Mouse (Mus musculus) spleen, postnatal 4 days (tissue): ENCODE measurements around the gene Wdr63.

ENCODE experiments used
- DNase-seq, 2 experiments: peaks; one replicate each; pipeline ENCODE4 v3.0.0; 2022; ENCODE audit warnings: low spot score in 2 of 2

Gene Wdr63

GRCm38 (mm10) chr3:146053873-146054272 lies 54.1 kb downstream of the Wdr63 start:
- DNase-seq: peak in 1 of 2 experiments; percentile 42

- peak in 1 of 2 experiments; percentile 46 for DNase-seq
Measured at GRCm38 (mm10) chr3:146053082-146053814, 54.7 kb downstream of the Wdr63 start.

- DNase-seq: no peak
Measured at GRCm38 (mm10) chr3:146051277-146052007, 56.5 kb downstream of the Wdr63 start.

- no peak for DNase-seq
Measured at GRCm38 (mm10) chr3:146049951-146050350, 58.0 kb downstream of the Wdr63 start.

- DNase-seq: peak in 1 of 2 experiments; percentile 20
Measured at GRCm38 (mm10) chr3:146047704-146048207, 60.2 kb downstream of the Wdr63 start.

GRCm38 (mm10) chr3:146046076-146046475 lies 61.9 kb downstream of the Wdr63 start:
- DNase-seq: no peak

- DNase-seq: no peak
Measured at GRCm38 (mm10) chr3:146044977-146045376, 63.0 kb downstream of the Wdr63 start.

- no peak for DNase-seq
Measured at GRCm38 (mm10) chr3:146041382-146041781, 66.5 kb downstream of the Wdr63 start.

GRCm38 (mm10) chr3:146039132-146039903 lies 68.6 kb downstream of the Wdr63 start:
- DNase-seq: no peak

- no peak for DNase-seq
Measured at GRCm38 (mm10) chr3:146037906-146038305, 70.0 kb downstream of the Wdr63 start.

- no peak for DNase-seq
Measured at GRCm38 (mm10) chr3:146032976-146033375, 75.0 kb downstream of the Wdr63 start.

- no peak for DNase-seq
Measured at GRCm38 (mm10) chr3:146030255-146030836, 77.6 kb downstream of the Wdr63 start.

- DNase-seq: no peak
Measured at GRCm38 (mm10) chr3:146029234-146029633, 78.7 kb downstream of the Wdr63 start.

- DNase-seq: no peak
Measured at GRCm38 (mm10) chr3:146028406-146028805, 79.5 kb downstream of the Wdr63 start.

GRCm38 (mm10) chr3:146027116-146027515 lies 80.8 kb downstream of the Wdr63 start:
- DNase-seq: no peak

- no peak for DNase-seq
Measured at GRCm38 (mm10) chr3:146025499-146025898, 82.4 kb downstream of the Wdr63 start.

GRCm38 (mm10) chr3:146024746-146025145 lies 83.2 kb downstream of the Wdr63 start:
- DNase-seq: no peak

- DNase-seq: no peak
Measured at GRCm38 (mm10) chr3:146022232-146022631, 85.7 kb downstream of the Wdr63 start.

- no peak for DNase-seq
Measured at GRCm38 (mm10) chr3:146017521-146017920, 90.4 kb downstream of the Wdr63 start.

- DNase-seq: no peak
Measured at GRCm38 (mm10) chr3:146016979-146017378, 91.0 kb downstream of the Wdr63 start.

GRCm38 (mm10) chr3:146014321-146014720 lies 93.6 kb downstream of the Wdr63 start:
- DNase-seq: peak in 1 of 2 experiments; percentile 52

- no peak for DNase-seq
Measured at GRCm38 (mm10) chr3:146013490-146013889, 94.4 kb downstream of the Wdr63 start.
